Mouse (Mus musculus) lung, embryonic 14.5 days (tissue): ENCODE data around the gene Slc9a3r2. TPM values are rescaled to one million over a fixed set of nuclear protein-coding genes. Genes with fewer than 3 reads are reported as not detected.

Experiments
- ATAC-seq: fragments of 200-750 bp; cut with Nextera tagmentation; 2 replicates; pipeline ENCODE4 v1.8.0; 2017; ENCODE audit warnings: mild to moderate bottlenecking, moderate TSS enrichment, moderate library complexity; ENCODE audit not compliant: insufficient read depth
- DNase-seq: peaks from one replicate; pipeline ENCODE4 v3.0.0-alpha.2; 2015
- H3K27ac ChIP-seq: fragments of 300-500 bp; sonication (generic); 2 replicates; pipeline ENCODE4 v1.5.1; 2014; ENCODE audit warnings: low read depth, mild to moderate bottlenecking, moderate library complexity
- H3K27me3 ChIP-seq: fragments of 300-500 bp; sonication (generic); 2 replicates; pipeline ENCODE4 v1.6.1; 2014; ENCODE audit warnings: low read length, control low read depth; ENCODE audit not compliant: insufficient read depth
- H3K36me3 ChIP-seq: fragments of 300-500 bp; sonication (generic); 2 replicates; pipeline ENCODE4 v1.6.1; 2014; ENCODE audit warnings: control low read depth; ENCODE audit not compliant: insufficient read depth
- H3K4me1 ChIP-seq: fragments of 300-500 bp; sonication (generic); 2 replicates; pipeline ENCODE4 v1.6.1; 2014; ENCODE audit warnings: antibody characterized with exemption, control low read depth; ENCODE audit not compliant: insufficient read depth
- H3K4me2 ChIP-seq: fragments of 300-500 bp; sonication (generic); 2 replicates; pipeline ENCODE4 v1.6.1; 2014; ENCODE audit warnings: mild to moderate bottlenecking
- H3K4me3 ChIP-seq: fragments of 300-500 bp; sonication (generic); 2 replicates; pipeline ENCODE4 v1.5.1; 2014; ENCODE audit warnings: low read depth, low read length
- H3K9ac ChIP-seq: fragments of 300-500 bp; sonication (generic); 2 replicates; pipeline ENCODE4 v1.6.1; 2014
- H3K9me3 ChIP-seq: fragments of 300-500 bp; sonication (generic); 2 replicates; pipeline ENCODE4 v1.6.1; 2016; ENCODE audit warnings: low read depth, low read length, control low read depth
- CTCF ChIP-seq: IDR thresholded peaks from 2 replicates; pipeline ENCODE4 v1.5.1; 2016; ENCODE audit warnings: antibody characterized with exemption, low read depth
- WGBS: fragments of 180-500 bp; shearing (Covaris S2); extraction: QIAGEN DNeasy Blood & Tissue Kit; methylation state at CpG from one replicate; pipeline ENCODE4 v1.1.7; 2014; 5-methylcytosine and 5-hydroxymethylcytosine counted together
- polyA plus RNA-seq: library from polyadenylated mRNA; unstranded; fragments of >200 nt; fragmentation: Nextera tagmentation; extraction: Ambion mirVana; gene quantifications from 2 replicates; pipeline ENCODE4 v1.2.1, GENCODE M21; 2014

Slc9a3r2 gene
- polyA plus RNA-seq, 1 experiment from 2014 or later = 67.8 TPM

DNA sequence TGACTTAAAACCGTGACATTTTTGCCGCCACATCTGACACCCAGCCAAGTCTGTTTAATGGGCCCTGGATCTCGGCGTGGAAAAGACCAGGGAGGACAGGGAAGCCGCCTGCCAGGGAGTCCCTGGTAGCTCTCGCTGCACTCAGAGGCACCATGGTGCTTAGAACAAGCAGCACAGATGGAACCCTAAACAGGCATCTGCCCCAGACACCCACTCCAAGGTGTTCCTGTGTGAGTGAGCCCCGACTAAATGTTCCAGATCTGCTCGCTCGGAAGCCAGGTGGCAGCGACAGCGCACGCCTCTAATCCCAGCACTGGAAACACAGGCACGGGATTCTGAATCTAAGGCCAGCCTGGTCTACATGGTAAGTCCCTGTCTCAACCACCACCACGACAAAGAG is 20.1 kb downstream of the Slc9a3r2 start:
- DNase-seq (no peak), ATAC-seq (no peak)
- Histone ChIP-seq H3K36me3 (peaks cover 45% of the 10 kb centered on the region), H3K4me3 (no peak overlapping the region), H3K9ac (no peak overlapping the region), H3K27me3 (no peaks in the 10 kb centered on the region), H3K27ac (no peak overlapping the region), H3K4me2 (no peak overlapping the region), H3K9me3 (no peaks in the 10 kb centered on the region), H3K4me1 (peaks cover 9% of the 10 kb centered on the region)
- TF ChIP-seq CTCF = no peak
- WGBS = 88% methylated on average over 14 of the region's 14 CpGs

DNA sequence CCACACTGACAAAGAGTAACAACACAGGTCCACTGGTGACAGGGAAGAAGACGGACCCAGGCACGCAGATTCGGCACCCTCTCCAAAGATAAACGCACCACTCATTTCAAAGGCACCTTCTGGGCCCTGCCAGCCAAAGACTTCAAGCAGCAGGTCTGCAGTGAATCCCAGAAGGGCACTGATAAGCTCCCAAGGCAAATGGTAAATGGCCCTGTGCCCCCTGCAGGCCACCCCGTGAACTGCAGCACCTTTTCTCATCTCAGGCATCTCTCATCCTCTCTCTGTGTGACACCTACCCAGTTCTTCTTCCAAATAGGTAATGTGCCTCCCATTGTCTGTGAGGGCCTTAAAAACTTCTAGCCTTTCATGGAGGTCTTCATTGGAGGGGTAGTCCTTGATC is 21.5 kb downstream of the Slc9a3r2 start:
- Histone ChIP-seq H3K4me2 (no peak overlapping the region), H3K27ac (no peak overlapping the region), H3K4me1 (peaks cover 7% of the 10 kb centered on the region), H3K36me3 (peaks cover 59% of the 10 kb centered on the region), H3K27me3 (no peaks in the 10 kb centered on the region), H3K9ac (no peak overlapping the region), H3K9me3 (no peaks in the 10 kb centered on the region), H3K4me3 (no peak overlapping the region)
- no peak for ATAC-seq
- WGBS = 26% methylated on average over 5 of the region's 5 CpGs
- DNase-seq = peak; percentile 81
- TF ChIP-seq CTCF = peak; percentile 95

DNA sequence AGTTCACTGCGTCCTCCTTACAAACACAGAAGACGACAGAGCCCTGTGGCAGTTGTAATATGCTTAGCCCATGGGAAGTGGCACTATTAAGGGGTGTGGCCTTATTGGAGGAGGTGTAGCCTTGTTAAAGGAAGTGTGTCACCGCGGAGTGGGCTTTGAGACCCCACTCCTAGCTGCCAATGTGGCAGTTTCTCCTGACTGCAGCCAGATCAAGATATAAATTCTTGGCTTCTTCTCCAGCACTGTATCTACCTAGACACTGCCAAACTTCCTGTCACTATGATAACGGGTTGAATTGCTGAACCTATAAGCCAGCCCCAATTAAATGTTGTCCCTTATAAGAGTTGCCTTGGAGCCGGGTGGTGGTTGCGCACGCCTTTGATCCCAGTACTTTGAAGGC is 24.7 kb downstream of the Slc9a3r2 start:
- H3K4me1 ChIP-seq = no peaks in the 10 kb centered on the region
- no peak overlapping the region for H3K9ac ChIP-seq
- H3K4me2 ChIP-seq = no peak overlapping the region
- ATAC-seq (no peak), DNase-seq (no peak)
- WGBS = 90% methylated on average over 8 of the region's 8 CpGs
- H3K4me3 ChIP-seq = no peak overlapping the region
- no peak for TF ChIP-seq CTCF
- H3K36me3 ChIP-seq = peaks cover 90% of the 10 kb centered on the region
- no peak overlapping the region for H3K27ac ChIP-seq
- H3K27me3 ChIP-seq = no peaks in the 10 kb centered on the region
- no peaks in the 10 kb centered on the region for H3K9me3 ChIP-seq

DNA sequence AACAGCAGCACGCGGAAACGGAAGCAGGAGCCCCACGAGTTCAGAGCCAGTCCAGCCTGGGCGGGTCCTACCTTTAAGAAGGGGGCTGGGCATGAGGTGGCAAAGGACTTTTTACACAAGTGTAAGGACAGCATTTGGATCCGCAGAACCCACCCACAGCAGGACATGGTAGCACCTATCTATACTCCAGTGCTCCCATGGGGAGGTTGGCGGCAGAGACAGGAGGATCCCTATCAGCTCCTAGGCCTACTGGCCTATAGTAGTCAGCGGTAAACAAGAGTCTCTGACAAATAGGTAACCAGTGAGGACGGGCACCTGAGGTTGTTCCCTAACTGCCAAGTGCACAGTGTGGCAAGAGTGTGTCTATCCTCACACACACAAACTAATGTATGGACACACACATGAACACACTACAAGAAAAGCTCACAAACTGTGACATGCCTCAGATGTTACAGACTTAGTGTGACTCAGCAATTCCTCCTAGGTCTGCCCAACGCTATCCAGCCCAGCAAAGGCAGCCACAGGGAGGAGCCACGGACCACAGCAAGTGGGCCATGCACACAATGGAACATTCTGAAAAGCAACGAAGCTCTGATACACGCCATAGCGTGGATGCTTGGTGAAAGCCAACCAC is 32.4 kb downstream of the Slc9a3r2 start:
- no peak for TF ChIP-seq CTCF
- DNase-seq = no peak
- no peaks in the 10 kb centered on the region for H3K4me1 ChIP-seq
- H3K36me3 ChIP-seq = peaks cover 90% of the 10 kb centered on the region
- ATAC-seq = no peak
- H3K9ac ChIP-seq = no peak overlapping the region
- no peaks in the 10 kb centered on the region for H3K9me3 ChIP-seq
- H3K27ac ChIP-seq = no peak overlapping the region
- 83% methylated on average over 14 of the region's 14 CpGs for WGBS
- no peak overlapping the region for H3K4me3 ChIP-seq
- no peaks in the 10 kb centered on the region for H3K27me3 ChIP-seq
- no peak overlapping the region for H3K4me2 ChIP-seq

DNA sequence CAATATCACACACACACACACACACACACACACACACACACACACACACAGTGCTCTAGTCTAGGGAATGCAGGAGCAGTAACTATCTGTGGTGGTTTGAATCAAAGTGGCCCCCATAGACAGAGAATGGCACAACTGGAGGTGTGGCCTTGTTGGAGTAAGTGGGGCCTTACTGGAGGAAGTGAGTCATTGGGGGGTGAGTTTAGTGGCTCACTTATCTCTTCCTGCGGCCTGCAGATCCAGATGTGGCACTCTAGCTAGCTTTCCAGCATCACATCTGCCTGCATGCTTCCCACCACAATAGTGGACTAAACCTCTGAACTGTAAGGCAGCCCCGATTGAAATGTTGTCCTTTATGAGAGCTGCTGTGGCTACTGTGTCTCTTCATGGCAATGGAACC is 39.4 kb downstream of the Slc9a3r2 start:
- Histone ChIP-seq H3K4me3 (no peak overlapping the region), H3K27me3 (no peaks in the 10 kb centered on the region), H3K4me2 (no peak overlapping the region), H3K9me3 (no peaks in the 10 kb centered on the region), H3K36me3 (peaks cover 61% of the 10 kb centered on the region), H3K9ac (no peak overlapping the region), H3K4me1 (no peaks in the 10 kb centered on the region), H3K27ac (no peak overlapping the region)
- TF ChIP-seq CTCF = no peak
- WGBS = 80% methylated on average over 2 of the region's 2 CpGs
- ATAC-seq (no peak), DNase-seq (no peak)

GRCm38 (mm10) chr17:24608874-24609273 is 41.3 kb downstream of the Slc9a3r2 start:
- Histone ChIP-seq H3K4me2 (no peak overlapping the region), H3K9ac (no peak overlapping the region), H3K4me3 (no peak overlapping the region), H3K27me3 (no peaks in the 10 kb centered on the region), H3K9me3 (no peaks in the 10 kb centered on the region), H3K27ac (no peak overlapping the region), H3K36me3 (peaks cover 56% of the 10 kb centered on the region), H3K4me1 (no peaks in the 10 kb centered on the region)
- no peak for DNase-seq
- WGBS = 89% methylated on average over 8 of the region's 8 CpGs
- TF ChIP-seq CTCF = no peak
- 0 out of 2 replicates have a peak, but pooled peaks have one; percentile 28 for ATAC-seq

- H3K9ac ChIP-seq = no peak overlapping the region
- ATAC-seq (no peak), DNase-seq (no peak)
- H3K27me3 ChIP-seq = no peaks in the 10 kb centered on the region
- no peak overlapping the region for H3K4me3 ChIP-seq
- H3K9me3 ChIP-seq = no peaks in the 10 kb centered on the region
- H3K4me2 ChIP-seq = no peak overlapping the region
- no peak for TF ChIP-seq CTCF
- WGBS = 91% methylated on average over 4 of the region's 4 CpGs
- no peak overlapping the region for H3K27ac ChIP-seq
- no peaks in the 10 kb centered on the region for H3K4me1 ChIP-seq
- H3K36me3 ChIP-seq = peaks cover 52% of the 10 kb centered on the region
These were observed 41.8 kb downstream of the Slc9a3r2 start for GRCm38 (mm10) chr17:24608370-24608769.
